Mouse (Mus musculus): ENCODE results near the gene Cacul1.

The Cacul1 gene

DNA sequence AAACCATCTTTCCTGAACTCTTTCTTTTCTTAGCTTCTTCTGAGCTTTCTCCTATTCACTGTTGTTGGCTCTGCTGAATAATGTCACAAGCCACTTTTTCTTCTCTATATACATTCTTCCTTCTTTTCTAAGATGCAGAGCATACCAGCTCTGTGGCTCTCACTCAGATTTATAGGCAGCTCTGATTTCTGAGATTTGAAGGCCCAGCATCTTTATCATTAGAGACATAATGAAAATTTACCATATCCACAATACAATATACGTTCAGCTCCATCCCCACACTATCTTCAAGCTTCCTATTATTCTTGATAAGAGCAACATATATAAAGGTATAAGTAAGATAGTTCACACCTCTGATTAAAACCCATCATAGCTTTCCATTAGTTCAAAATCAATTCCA lies 50.7 kb downstream of the Cacul1 start:
- no peak for DNase-seq (ENCODE audit: inconsistent ontology term)

DNA sequence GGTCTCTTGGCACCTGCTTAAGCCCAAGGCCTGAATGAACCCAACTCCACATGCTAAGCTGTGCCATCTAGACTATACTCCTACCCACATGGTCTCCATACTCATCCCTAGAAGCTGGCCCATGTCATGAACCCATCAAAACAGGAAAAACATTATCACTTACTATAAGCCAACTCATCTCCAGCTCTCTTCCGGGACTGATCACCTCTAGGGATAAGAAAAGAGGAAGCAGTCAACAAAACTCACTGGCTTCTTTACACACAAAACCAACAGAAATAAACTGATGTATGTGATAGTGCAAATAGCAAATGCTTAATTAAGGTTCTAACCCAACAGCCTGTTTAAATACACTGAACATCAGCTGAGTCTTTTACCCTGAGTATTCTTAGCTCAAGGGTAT lies 51.5 kb downstream of the Cacul1 start:
- DNase-seq (ENCODE audit: inconsistent ontology term): no peak

DNA sequence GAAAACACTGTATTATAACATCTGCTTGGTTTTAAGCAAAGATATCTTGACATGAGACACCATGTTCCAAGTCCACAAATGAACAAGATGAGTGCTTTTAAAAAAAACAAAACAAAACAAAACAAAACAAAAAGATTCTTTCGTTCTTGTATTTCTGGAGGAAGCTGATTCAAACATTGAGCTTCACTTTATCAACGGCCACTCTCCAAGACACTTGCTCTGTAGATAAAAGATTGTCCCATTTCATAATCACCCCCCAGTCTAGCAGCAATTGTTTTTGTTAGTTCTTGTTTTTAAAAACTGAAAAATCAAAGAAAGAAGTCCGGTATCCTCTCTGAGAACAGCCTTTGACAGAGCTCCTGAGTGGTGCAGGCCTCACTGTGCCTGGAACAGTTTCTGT lies 52.2 kb downstream of the Cacul1 start:
- DNase-seq (ENCODE audit: inconsistent ontology term): no peak

DNA sequence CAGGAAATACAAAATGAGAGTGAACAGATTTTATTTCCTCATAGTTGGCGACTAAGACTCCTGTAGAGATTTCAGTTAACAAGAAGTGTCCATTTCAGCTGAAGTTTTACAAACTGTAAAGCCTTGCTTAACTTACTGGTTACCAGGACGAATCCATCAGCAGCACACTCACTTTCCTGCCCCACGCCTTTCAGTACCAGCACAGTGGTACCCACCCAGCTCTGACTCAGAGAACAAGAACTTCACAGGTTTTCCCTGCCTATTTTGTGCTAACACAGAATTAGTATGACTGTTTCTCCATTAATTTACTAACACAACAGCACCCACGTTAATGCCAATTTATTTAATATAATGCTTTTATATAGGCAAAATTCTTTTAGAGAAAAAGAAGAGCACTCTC lies 53.9 kb downstream of the Cacul1 start:
- DNase-seq (ENCODE audit: inconsistent ontology term): no peak

DNA sequence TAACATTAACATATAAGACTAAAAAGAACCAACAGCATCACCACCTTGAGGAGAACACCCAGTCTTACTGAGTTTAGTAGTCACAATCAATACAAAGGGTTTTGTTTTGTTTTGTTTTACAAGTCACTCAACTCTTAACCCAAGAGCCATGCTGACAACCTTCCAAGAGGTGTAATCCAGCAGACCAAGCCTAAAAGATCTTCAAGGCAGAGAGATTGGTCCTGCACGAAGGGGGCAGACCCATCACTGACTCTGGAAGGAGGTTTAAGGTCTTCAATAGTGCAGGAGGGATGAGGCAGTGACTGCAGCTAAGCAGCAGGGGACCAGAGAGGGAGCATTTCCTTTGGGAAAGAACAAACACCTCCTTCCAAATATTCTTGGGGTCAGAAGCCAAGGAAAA lies 55.7 kb downstream of the Cacul1 start:
- DNase-seq (ENCODE audit: inconsistent ontology term): no peak

DNA sequence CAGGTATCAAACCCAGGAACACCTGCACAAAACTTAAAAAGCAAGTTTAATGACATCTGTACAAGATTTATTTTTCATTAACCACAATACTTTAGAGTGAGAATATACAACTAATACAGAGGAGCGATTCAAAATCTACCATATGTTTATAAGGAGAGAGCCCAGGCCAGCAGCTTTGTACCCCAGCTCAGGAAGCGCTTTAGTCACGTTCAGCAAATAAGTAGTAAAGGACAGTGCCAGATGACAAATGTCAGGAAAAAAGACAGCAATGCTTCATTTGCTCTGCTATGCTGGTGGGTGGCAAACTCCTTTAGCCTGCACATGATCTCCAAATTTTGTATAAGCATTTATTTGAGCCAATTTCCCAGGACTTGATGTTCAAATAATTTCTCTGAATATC lies 56.1 kb downstream of the Cacul1 start:
- no peak for DNase-seq (ENCODE audit: inconsistent ontology term)

DNA sequence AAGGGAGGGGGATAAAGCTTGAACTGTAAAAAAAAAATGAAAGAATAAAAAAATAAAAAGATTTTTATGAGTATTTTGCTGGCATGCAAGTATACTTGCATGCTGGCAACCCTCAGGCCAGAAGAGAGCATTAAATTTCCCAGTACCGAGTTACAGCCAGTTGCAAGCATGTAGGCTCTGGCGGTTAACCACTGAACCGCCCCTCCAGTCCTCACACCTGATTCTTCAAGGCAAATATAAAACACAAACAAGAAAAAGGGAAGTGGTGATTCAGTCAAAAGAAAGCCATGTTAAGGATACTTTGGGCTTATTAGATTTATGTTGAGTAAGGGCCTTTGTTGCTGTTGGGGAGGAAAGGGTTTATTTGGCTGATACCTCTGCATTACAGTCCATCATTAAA lies 60.7 kb downstream of the Cacul1 start:
- no peak for DNase-seq (ENCODE audit: inconsistent ontology term)

DNA sequence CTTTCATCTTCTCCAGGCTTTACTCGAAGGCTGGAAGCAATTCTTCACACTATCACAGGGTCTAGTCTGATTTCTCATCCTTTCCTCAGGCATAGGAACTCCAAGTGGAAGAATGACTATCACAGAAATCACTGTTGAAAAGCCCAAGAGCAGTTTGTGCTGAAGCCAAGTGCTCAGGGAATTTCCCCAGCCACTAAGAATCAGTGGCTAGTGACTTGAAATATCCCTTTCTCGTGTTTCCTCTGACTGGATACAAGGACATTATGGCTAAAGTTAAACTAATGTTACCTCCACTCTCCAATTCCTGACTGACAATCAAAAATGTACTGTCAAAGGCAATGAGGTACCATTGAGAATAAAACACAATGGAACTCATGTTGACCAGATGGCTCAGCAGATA lies 65.8 kb downstream of the Cacul1 start:
- DNase-seq (ENCODE audit: inconsistent ontology term): no peak

DNA sequence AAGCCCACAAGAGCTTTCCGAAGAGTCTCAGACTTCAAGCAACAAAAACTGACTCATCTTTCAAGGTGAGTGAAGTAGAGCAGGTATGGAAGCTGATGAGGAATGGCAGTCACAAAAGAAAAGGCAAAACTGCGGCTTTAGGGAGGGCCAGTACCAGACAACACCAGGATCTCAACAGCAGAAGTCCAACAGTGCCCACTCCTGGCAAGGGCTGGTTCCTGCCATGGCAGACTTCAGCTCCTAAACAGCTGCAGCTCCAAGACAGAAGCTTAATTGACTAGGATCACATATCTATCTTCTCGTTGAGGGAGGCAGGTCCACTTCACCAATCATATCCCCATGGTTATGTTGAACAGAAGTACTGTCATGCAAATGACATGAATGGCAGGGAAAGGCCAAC lies 67.4 kb downstream of the Cacul1 start:
- peak; percentile 6 for DNase-seq (ENCODE audit: inconsistent ontology term)

DNA sequence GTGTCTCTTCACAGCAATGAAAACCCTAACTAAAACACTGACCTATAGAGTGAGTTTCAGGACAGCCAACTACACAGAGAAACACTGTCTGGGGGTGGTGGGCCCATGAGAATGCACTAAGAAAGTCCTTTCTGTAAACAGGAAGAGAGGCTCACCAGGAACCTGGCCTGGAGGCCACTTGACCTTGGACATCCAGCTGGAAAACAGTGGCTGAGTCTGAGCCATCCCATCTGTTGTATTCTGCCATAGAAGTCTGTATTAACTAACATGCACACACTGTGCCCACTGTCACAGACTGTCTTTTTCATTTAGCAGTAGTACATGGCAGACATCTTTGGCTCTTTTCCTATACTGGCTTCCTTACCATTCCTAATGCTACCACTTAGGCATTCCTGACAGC lies 80.6 kb downstream of the Cacul1 start:
- DNase-seq (ENCODE audit: inconsistent ontology term): no peak

DNA sequence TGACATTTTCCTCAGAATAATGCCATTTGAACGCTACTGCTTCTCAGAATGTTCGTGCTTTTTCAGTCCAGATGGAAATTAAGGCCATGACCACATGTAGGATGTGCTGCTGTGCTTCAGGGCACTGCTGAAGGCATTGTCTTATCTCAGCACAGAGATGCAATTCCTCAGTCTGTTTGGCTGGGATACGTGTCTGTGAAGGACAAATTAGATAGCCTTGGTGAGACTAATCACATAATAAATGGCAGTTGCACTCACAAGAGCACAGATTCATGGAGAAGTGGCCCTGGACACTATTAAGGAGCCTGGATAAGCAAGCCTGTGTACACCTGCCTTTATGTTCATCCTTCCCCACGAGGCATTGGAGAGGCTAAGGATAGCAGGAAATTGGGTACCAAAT lies 83.7 kb downstream of the Cacul1 start:
- DNase-seq (ENCODE audit: inconsistent ontology term): no peak

DNA sequence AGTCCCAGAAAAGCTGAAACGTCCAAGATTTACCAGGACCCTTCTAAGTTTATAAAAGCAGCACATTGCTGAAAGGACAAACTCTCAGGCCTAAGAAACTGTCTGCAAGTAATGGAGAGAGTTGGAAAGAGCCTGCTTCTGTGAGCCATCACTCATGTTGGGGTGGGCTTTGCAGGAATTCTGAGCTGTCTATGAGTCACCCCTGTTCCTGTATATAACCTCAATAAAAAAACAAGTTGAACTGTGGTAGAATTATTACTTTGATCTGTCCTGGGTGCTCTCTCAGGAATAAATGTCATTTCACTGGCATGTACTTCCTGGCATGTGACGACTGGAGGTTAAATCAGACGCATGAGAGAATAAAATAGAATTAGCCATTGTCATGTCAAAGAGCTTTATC lies 85.1 kb downstream of the Cacul1 start:
- no peak for DNase-seq (ENCODE audit: inconsistent ontology term)

DNA sequence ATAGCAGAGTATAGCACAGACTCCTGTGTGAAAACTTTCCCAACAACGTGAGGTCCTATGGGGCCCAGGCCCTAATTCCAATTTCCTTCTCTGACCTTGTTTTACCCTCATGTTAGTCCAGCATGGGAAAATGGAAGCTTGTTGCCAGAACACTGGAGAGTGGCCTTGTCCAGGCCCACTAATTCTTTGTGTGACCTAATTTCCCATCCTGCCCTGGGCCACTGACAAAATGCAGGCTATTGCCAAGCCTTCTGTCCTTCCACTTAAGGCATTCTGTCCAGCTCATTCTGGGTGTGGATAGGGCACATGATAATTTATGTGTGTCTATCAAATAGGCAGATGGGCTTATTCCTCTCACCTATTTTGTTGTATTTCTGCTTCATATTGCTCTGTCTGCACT lies 91.3 kb downstream of the Cacul1 start:
- peak; percentile 12 for DNase-seq (ENCODE audit: inconsistent ontology term)

DNA sequence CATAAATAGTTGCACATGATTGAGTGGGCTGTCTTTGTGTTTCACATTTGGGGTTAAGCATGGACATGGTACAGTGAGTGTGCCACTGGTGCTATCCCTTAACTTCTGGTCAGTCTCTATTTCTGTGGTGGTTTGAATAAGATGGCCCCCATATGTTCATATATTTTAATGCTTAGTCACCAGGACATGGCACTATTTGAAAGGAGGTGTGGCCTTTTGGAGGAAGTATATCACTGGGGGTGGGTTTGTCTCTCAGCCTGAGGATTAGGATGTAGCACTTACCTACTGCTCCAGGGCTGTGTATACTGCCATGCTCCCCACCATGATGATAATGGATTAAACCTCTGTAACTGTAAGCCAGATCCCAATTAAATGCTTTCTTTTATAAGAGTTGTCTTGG lies 95.6 kb downstream of the Cacul1 start:
- DNase-seq (ENCODE audit: inconsistent ontology term): no peak

DNA sequence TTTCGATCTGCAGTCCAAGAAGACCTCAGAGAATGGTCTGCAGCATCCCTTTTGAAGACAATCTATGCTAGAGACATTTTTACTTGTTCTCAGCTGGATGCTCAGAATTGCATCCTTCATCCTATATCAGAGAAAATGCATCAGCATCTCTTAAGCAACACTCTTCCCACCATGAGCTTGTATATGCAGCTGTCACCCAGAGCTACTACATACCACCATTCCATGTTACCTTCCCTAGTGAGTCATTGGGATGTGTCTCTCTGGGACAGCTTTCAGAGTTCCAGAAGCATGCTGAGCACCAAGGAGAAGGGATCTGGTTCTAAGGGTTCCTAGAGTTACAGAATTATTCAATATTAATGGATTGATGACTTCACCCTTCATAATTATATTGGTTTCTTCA lies 102.0 kb downstream of the Cacul1 start:
- DNase-seq (ENCODE audit: inconsistent ontology term): no peak

DNA sequence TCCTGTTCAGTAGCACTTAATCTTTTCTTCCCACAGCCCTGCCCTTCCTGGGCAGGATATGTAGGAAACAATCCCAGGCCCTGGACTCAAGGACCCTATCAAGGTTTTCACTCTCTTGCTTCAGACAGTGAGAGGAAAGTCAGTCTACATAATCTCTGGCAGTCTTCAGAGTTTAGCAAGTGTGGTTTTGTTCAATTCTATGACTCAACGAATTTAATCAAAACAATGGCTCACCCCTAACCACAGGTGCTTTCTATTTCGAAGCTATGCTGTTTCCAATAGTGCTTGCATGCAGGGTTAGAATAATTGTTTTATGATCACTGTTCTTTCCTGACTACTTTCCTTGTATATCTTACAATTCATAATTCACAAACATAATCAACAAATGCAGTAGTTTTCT lies 103.0 kb downstream of the Cacul1 start:
- no peak for DNase-seq (ENCODE audit: inconsistent ontology term)

All from Muller cell, postnatal 12 days (primary cell).